11 mouse cellular contexts compared by ENCODE assay signal in genomic region chr19:56664307-56664775, GRCm38 (mm10). TPM values are rescaled to one million over a fixed set of nuclear protein-coding genes. Genes with fewer than 3 reads are reported as not detected.
A peak's percentile ranks its signal among the peaks of the same experiment; 100 is the strongest.
DNase-seq lines count a peak whose midpoint lies in the region; ATAC-seq and TF ChIP-seq lines count a peak whose summit lies in the region.
"Had no signal": no experiment of that assay in that cellular context is flagged by ENCODE, and none has a peak within 500 bp of the region (broad histone marks: within the 10 kb centered on the region; RNA-seq: fewer than 3 reads in every experiment).

No protein-coding gene starts in this region.

- no peak overlapping the region for H3K4me2 ChIP-seq in midbrain, embryonic 16.5 days (ENCODE audit: low read length)

- 73% methylated on average over 10 of the region's 10 CpGs for WGBS in embryonic facial prominence, embryonic 10.5 days
- 44% methylated on average over 10 of the region's 10 CpGs for WGBS in midbrain, embryonic 16.5 days

- TF ChIP-seq CTCF in layer of hippocampus, adult 2 months (conservative IDR thresholded peaks at IDR 0.05): no peak

- H3K27me3 ChIP-seq in embryonic facial prominence, embryonic 10.5 days (replicated peaks; ENCODE audit: low read depth, poor library complexity, severe bottlenecking): peaks cover 6% of the 10 kb centered on the region; the same call in 1 of the 2 replicates
- H3K27me3 ChIP-seq in midbrain, embryonic 16.5 days (ENCODE audit: control insufficient read depth, insufficient read depth, low read depth, low read length): no peaks in the 10 kb centered on the region

- intact Hi-C loops in heart, postnatal 10 days (cut with DNase I): no loop called here

- no peaks in the 10 kb centered on the region; the same call in 1 of the 2 replicates for H3K9me3 ChIP-seq in embryonic facial prominence, embryonic 10.5 days
- H3K9me3 ChIP-seq in midbrain, embryonic 16.5 days (replicated peaks; ENCODE audit: control insufficient read depth, low read length, poor library complexity, severe bottlenecking): no peaks in the 10 kb centered on the region

- peak; percentile 81 for ATAC-seq in midbrain, embryonic 16.5 days

- H3K36me3 ChIP-seq in embryonic facial prominence, embryonic 10.5 days (replicated peaks): no peaks in the 10 kb centered on the region
- no peaks in the 10 kb centered on the region for H3K36me3 ChIP-seq in midbrain, embryonic 16.5 days (ENCODE audit: control insufficient read depth, insufficient read depth, low read length)

- H3K4me3 ChIP-seq in layer of hippocampus, adult 2 months: no peak overlapping the region
- no peak overlapping the region for H3K4me3 ChIP-seq in embryonic facial prominence, embryonic 10.5 days
- no peak overlapping the region for H3K4me3 ChIP-seq in midbrain, embryonic 16.5 days (ENCODE audit: low read depth, low read length)

- peaks cover 33% of the 10 kb centered on the region for H3K4me1 ChIP-seq in embryonic facial prominence, embryonic 10.5 days
- H3K4me1 ChIP-seq in midbrain, embryonic 16.5 days (ENCODE audit: control insufficient read depth, insufficient read depth, low read length): no peaks in the 10 kb centered on the region

- H3K27ac ChIP-seq in layer of hippocampus, adult 2 months: peak overlapping the region; percentile 55; the same call in 1 of the 2 replicates
- H3K27ac ChIP-seq in embryonic facial prominence, embryonic 10.5 days (replicated peaks): peak overlapping the region; percentile 48
- peak overlapping the region; percentile 33; the same call in 1 of the 2 replicates for H3K27ac ChIP-seq in midbrain, embryonic 16.5 days (ENCODE audit: low read length)

- H3K9ac ChIP-seq in midbrain, embryonic 16.5 days (ENCODE audit: low read depth, low read length): no peak overlapping the region

- no peak for DNase-seq in layer of hippocampus, adult 2 months (ENCODE audit: low spot score in 2 of 2)
- DNase-seq in layer of hippocampus, adult 9-11 months: no peak
- peak; percentile 24 for DNase-seq in embryonic facial prominence, embryonic 10.5 days (ENCODE audit: low spot score)
- peak; percentile 32 to 45 for DNase-seq in heart, postnatal 10 days
- no peak for DNase-seq in retina, postnatal 1 day
- DNase-seq in thymus, postnatal 14 days: no peak
- DNase-seq in kidney, adult 9 months: no peak
- DNase-seq: thymus, postnatal 25 days had no signal

RNA-seq across cellular contexts. Expression of gene Adrb1, which starts 57.7 kb away (rescaled TPM):
- total RNA-seq in layer of hippocampus, adult 2 months (2021): 10 to 100 TPM; 17.7 to 21.4 TPM
- 0.24 and 0.26 TPM in 2 replicates for polyA plus RNA-seq in embryonic facial prominence, embryonic 10.5 days (2016; fragmentation: Nextera tagmentation; extraction: Ambion mirVana)
- 10 to 100 TPM; 22.7 to 30.3 TPM for total RNA-seq in heart, postnatal 10 days (2021)
- 1.0 and 1.3 TPM in 2 replicates for polyA plus RNA-seq in midbrain, embryonic 16.5 days (2015; fragmentation: Nextera tagmentation; extraction: Ambion mirVana)
- total RNA-seq: hematopoietic stem cell, adult 5-6 weeks; MEL had no signal

Comparison
In these comparisons a context has a peak if more than half of its experiments do, and no peak if none do; other contexts are left out.
1. DNase-seq: peak in embryonic facial prominence, embryonic 10.5 days (single experiment) and heart, postnatal 10 days (2 of 2); none in layer of hippocampus, adult 2 months (0 of 2), layer of hippocampus, adult 9-11 months (single experiment), retina, postnatal 1 day (single experiment), thymus, postnatal 14 days (single experiment) and kidney, adult 9 months (single experiment).
2. Peak in every context shown above with its lines, with median percentiles within 50 percentile points of each other: H3K27ac ChIP-seq.